Mouse (Mus musculus): ENCODE measurements at regions not wholly inside any gene's neighbourhood (a gene's known extent, or its start where the extent isn't known, plus 50 kb on each side); places are given as distances from the start of the nearest gene placed in this dataset.

DNA sequence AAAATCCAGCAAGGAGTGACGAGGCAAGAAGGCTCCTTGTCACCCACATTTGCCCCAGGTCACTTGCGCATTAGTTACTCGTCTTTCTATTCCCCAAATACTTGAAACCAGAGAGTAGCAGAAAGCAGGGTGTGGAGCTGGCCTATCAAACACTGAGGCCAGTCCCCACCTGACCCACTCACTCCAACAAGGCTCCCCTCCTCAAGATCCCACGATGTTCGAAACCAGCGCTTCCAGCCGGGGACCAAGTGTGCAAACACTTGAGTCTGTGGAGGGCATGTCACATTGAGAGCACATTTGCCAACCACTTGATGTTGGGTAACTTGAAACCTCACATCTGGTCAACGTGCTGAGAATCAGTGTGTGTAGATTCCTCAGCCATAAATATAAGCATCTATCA is 148.4 kb upstream of the Sdk2 start:
- no peak for DNase-seq (ENCODE audit: low spot score)

DNA sequence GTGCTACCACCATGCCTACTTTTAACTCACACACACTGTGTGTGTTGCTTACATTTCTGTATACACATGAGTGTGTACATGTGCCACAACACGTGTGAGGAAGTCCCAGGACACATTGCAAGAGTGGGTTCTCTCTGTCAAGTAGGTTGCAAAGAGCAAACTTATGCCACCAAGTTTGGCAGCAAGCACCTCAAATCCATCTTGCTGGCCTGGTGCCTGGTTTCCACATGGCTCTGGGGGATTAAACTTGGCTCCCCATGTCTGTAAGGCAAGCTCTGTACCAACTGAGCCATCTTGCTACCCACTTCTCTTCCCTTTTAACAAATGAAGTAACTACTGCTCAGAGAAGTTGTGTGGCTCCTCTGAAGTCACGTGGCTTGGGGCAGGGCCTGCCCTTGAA is 145.3 kb upstream of the Sdk2 start:
- DNase-seq (ENCODE audit: low spot score) = no peak

DNA sequence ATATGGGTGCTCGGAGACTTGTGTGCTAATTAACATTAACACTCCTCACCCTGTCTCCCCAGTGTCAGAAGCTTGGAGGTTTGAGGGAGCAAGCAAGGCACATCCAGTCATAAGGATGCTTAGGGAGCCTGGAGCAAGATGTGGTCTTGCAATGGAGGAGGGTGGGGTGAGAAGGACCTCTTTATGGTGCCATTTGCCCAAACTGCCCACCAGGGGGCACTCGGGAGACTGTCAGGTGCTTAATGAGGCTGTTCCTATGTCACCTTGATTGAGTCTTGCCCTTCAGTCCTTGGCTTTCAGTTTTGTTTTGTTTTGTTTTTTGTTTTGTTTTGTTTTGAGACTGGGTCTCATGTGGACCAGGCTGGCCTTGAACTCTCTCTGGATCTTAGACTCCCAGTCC is 138.3 kb upstream of the Sdk2 start:
- DNase-seq (ENCODE audit: low spot score) = peak; percentile 35

DNA sequence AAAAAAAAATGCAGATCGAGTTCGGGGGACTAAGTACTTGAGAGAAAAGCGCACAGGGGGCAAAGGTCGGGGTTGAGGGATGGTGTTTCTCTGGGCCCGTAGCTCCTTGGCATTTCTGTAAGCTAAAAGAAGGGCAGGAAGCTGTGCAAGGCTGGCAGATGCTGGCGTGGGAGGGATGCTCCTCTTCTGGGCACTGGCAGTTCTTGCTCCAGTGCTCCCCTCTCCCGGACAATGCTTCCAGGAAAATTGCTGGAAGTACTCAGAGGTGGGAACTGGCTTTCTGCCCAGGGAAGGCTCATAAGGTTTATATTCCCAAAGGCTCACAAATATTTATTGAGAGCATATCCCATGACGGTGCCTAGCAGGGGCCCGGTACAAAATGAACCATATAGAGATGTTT is 136.6 kb upstream of the Sdk2 start:
- DNase-seq (ENCODE audit: low spot score) = no peak

DNA sequence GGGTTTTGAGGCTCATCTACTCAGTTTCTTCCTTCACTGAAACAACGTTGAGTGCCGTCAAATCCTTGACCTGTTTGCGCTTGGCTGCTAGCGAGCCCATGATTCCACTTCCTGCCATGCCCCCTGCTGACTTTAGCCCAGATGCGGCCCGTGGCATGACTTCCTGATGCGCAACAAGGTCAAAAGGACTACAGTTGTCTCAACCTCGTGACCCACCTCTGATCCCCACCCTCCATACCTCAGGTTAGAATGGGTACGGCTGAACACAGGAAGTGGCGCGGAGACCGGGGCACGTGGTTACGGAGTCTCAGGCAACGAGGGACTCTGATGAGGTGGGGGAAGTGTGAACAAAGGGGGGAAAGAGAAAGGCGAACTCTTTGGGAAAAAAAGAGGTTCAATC is 135.6 kb upstream of the Sdk2 start:
- DNase-seq (ENCODE audit: low spot score) = no peak

DNA sequence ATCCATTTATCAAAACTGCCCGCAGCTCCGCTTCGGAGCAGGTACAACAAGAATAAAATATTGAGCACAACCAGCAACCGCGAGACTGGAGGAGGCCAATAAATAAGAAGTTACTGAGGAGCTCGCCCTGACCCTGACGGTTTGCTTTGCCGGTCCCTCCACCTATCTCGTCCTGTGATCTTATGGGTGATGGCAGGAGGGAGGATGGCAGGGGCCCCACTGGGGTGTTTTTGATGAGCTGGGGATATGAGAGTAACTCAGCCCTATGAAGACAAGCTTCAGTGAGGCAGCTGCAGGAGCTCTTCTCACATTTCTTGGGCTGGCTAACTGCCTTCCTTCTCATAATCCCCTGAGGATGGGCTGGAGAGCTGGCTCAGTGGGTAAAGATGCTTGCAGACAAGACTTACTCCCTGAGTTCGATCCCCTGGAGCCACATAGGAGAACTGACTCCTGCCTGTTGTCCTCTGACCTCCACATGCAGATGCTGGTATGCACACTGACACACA is 132.3 kb upstream of the Sdk2 start:
- DNase-seq (ENCODE audit: low spot score) = no peak

DNA sequence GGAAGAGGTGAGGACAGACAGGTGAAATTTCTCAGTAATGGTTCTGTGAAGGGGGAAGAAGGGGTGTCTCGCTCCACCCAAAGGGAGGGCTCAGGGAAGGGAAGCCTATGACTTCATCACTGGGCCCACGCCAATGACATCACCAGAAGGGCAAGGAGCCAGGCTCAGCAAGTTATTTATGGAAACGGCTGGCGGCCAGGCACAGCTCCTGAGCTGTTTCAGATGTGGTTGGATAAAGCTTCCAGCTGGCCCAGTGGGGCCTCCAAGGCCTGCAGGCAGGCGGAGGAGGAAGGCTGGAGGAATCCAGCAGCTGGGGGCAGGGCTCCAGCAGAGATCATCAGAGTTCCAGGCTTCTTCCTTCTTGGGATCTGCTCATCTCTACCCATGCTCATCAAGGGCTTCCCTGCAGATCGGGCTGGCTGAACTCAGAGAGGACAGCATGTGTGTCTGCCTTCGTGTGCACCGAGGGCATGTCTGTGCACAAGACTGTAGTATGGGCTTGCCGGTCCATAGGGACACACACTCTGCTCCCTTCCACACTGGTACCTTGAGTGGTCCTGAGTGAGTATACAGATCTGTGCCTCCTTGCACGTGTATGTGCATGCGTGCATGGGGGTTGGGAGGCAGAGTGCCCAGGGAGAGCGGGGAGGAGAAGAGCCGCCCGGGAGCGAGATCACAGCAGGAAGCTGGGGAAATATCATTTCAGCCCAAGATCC is 131.6 kb upstream of the Sdk2 start:
- peak; percentile 79 for DNase-seq (ENCODE audit: low spot score)

DNA sequence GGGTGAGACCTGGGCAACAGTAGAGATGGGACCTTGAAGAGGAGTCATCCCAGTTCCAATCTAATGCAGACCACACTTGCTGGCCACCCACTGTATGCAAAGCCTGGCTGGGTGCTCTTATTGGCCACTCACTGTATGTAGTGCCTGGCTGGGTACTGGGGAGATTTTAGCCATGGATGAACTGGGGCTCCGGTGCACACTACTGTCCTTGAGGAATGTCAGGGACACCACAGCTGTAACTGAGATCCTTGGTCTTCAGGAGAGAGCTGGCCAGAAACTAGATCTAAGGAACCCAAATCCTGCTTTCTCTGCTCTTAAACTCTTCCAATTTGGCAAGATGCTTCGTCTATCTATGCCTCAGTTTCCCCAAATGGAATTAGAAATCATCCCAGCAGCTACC is 128.4 kb upstream of the Sdk2 start:
- DNase-seq (ENCODE audit: low spot score) = no peak

DNA sequence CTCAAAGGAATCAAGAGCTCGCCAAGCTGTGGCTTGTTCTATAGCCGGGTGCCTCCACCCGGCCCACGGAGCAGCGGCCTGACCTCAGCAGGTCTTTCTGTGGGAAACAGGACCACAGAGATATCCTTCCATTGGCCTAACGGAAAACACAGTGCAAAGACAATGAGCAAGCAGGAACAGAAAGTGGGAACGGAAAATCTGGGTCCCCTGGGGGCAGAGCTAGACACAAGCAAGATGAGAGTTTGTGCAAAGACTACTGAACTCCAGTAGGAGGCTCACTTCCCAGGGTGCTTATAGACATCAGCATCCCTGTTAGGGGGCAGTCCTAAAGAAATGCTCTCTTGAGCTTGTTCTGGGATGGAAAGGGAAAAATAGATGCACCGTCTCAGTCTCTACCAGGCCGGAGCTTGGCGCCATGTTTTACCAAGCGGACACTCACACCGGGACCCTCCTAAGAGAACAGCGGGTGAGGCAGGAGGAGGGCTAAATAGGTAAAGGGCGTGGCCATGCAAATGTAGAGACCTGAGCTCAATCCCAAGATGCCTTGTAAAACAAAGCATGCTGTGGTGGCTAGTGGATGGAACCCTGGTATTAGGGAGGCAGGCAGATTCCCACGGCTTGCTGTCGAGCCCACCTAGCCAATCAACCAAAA is 127.3 kb upstream of the Sdk2 start:
- no peak for DNase-seq (ENCODE audit: low spot score)

DNA sequence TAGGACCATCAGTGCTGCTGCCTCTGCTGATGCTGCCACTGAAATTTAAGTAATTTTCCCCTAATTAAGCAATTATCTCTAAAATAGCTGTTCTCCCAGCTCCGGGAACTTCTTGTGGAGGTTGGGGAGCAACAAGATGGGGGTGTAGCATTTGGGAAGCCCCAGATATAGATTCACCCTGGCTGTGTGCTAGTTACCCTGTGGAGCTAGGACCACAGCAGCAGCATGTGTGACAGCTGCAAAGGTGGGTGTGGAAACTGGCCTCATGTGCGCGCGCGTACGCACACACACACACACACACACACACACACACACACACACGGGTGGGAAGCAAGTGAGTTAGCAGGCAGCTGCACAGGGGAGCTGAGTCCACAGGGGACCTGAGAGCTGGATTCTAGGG is 126.2 kb upstream of the Sdk2 start:
- no peak for DNase-seq (ENCODE audit: low spot score)

DNA sequence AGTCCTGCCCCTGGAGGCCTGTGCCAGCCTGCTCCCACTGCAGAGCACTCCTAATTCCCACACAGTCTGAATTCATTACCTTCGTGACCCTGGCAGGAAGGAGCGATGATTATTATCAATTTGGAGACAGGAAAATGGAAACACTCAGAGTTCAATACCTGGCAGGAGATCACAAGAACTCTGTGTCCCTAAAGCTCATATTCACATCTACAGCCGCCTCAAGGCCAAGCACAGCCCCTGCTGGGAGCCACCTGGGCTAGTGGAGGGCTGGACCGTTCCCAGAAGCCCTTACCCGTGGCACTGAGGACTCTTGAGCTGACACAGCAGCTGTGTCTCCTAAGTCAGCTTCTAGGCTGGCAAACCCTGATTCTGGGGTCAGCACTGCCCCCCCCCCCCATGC is 124.8 kb upstream of the Sdk2 start:
- no peak for DNase-seq (ENCODE audit: low spot score)

DNA sequence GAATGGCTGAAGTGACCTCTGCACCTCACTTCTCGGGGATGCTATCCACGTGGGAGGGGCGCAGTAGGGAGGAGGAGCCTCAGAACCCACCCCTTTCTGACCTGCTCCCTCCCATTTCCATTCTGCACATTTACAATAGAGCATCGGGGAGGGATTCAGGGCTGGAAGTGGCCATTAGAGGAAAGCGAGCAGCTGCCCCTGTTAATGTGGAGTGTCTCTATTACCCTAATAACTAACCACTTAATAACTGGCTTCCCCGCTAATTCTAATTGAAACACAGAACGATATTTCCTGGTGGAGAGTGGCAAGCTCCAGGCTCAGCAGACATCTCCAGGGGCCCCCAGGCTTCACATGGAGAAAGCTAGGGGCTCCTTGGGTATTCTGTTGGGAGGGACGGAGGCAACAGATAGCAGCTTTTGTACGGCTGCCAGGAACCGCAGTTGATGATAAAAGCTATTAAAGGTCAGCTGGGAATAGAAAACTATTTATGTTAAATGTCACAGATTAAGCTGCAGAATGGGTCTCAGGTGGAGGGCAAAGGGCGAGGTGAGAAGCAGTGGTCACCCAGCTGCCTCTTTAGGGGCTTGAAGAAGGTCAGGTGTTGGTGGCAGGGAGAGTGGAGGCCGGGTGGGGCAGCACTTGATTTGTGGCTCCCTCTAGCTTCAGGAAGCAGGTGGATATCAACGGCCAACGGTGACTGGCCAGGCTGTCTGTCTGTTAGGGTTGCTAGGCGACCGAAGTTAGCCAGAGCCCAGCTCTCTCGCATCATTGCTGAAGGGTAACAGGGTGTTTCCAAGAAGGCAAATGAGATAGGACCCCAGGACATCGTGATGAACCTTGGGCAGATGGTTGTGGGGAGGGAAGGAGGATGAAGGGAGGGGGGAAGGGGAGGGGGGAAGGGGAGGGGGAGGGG is 118.4 kb upstream of the Sdk2 start:
- peak; percentile 15 for DNase-seq (ENCODE audit: low spot score)

DNA sequence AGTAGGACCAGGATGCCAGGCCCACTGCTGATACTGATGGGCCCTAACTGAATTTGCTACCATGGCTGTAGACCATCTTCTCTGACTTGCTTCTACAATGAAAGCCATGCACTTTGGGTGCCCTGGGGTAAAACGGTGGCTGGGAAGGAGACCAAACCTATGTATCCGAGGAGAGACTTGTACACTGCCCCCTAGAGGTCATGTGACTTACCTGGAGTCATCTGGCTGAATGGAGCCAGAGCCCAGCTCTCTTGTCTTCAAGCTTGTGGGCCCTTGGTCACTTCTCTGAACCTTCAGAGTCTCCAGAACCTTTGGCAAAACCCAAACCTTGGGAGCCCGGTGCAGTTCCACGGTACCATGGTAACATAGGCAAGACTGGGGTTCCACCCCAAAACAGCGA is 117.6 kb upstream of the Sdk2 start:
- DNase-seq (ENCODE audit: low spot score) = no peak

DNA sequence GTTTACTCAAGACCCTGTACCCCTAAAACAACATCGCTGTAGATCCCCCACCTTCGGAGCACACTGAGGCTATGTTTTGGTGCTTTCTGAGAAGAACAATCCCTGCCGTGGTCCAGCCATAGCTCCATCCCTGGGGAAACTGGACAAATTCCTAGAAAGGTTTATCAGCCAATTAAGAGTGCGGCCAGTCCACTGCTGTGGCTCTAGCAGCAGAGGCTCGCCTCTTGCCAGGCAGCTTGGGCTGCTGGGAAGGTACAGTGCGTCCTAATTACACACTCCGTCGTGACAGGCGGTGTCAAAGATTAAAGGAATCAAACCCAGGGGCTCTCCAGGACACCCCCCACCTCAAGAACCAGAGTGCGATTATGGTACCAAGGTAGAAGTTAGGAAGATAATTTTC is 116.4 kb upstream of the Sdk2 start:
- no peak for DNase-seq (ENCODE audit: low spot score)

DNA sequence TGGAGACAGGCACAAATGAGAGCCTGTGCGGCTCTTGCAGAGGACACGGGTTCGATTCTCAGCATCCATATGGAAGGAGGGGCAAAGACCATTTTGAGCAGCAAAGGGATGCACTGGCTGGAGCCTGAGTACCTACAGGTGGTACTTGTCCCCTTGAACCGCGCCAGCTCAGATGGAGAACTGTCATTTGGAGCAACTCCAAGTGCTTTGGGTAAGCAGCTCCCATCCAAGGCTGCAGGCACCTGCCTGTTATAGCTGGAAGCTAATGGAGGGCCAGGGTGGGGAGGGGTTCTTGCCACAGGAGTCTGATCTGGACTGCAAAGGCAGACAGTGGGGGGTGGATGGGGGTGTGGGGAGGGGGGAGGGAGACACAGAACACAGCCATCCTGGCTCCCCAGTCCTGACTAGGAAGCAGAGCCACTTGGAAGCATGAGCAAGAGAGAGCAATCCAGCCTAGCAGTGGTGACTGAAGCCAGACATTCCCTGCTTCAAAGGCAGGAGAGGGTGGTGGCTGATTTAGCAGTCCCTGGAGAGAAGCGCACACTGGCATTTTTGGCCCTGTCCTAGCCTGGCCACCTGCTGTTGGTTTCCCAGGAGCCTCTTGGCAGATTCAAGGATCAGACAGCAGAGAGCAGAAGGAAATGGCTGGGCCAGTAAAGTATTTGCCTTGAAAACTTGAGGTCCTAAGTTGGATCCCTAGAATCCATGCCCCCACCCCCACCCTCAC is 112.1 kb upstream of the Sdk2 start:
- no peak for DNase-seq (ENCODE audit: low spot score)

DNA sequence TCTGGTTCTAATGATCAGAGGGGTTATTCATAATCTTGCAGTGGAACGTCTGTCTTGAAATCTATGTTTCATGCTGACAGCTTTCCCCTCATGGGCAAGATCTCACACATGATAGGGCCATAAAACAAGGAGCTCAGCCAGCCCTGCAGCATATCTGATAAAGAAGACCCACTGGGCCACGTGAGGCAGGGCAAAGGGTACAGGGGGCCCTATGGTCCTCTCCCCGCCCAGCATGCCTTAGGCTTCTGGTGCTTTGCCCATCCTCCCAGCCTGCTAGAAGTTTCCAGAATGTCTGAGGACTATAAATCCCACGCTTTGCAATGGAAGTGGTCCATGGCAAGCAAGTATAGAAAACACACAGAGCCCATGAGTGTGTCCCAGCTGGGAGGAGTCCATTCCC is 110.9 kb upstream of the Sdk2 start:
- DNase-seq (ENCODE audit: low spot score) = no peak

DNA sequence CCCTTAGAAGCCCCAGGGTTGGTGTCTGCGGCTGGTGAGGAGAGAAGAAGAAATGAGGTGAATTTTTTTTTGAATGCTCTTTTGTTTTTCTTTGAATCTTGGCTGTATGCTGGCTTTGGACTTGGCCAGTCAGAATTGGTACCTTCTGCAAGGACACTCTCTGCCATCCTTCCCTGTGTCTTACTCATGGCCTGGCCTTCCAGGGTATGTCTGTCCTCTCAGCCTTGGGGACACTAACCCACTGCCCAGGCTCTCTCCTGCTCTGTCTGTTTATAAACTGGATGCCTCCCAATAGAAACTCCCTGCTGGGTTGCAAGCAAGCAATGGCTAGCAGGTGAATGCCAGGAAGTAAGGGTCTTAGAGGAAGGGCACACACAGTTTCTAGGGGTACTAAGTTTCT is 110.4 kb upstream of the Sdk2 start:
- no peak for DNase-seq (ENCODE audit: low spot score)

DNA sequence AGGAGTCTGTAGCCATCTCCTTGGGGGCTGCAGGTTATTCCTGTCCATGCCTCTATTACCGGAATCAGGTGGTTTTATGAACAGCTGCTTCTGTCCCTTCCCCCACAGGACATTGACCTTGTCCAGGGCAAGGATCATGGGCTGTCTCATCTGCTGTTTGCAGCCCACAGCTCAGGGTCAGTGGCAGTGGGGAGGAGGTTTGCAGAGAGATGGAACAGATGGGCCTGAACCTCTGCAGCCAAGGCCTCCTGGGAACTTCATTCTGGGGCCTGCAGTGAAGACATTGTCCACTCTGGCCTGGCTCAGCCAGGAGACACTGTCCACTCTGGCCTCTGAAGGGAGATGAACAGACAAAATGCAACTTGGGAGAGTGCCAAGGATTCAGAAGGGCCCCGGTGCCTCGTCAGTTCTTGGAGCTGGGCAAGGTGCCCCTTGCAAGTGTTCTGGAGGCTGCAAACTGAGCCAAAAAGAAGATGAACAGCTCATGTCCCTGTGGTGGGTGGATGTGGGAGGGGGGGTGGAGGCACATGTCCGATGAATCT is 109.9 kb upstream of the Sdk2 start:
- DNase-seq (ENCODE audit: low spot score) = no peak

DNA sequence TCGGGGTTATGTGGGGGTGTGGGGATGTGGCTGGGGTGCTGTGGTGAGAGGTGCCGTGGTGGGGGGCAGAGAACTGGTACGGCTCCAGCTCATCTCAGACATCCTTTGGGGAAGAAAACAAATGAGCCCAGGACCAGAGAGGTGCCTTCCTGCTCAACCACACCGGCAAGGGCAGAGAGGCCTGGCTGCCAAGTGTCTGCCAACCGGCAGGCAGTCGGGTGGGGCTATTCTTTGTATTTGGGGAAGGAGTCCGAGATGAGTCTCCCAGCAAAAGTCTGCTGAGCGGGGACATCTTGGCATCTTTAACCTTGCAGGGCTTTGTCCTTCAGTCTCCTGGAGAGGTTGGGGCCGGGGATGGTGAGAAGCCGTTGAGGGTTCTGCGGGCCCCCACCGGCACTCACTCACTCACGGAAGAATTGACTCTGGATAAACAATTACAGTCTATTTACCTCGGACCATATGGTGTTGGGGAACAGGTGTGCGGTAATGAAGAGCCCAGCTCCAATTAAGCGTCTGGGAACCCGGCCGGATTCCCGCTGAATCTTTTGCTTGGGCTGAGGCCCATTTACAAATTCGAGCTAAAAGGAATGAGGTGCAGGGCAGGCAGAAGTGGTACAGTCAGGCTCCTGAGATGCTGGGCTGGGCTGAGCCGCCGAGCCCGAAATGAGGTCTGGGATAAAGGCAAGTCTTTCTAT is 108.7 kb upstream of the Sdk2 start:
- DNase-seq (ENCODE audit: low spot score) = no peak

DNA sequence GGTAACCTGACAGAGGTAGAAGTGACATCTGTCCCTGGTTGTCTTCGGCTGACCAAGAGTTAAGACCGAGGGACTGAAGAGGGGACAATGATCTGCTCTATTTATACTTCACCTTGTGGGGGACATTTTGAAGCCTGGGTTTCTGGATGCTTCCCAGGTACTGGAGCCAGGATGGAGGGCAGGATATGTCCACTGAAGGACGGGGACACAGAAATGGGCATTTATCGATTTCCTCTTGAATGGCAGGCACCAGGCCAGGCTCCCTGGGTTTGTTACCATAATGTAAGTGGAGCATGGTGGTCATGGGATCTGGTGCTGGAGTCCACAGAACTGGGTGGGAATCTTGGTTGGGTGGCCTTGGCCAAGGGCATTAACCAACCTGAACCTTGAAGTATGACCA is 108.0 kb upstream of the Sdk2 start:
- DNase-seq (ENCODE audit: low spot score) = no peak

DNA sequence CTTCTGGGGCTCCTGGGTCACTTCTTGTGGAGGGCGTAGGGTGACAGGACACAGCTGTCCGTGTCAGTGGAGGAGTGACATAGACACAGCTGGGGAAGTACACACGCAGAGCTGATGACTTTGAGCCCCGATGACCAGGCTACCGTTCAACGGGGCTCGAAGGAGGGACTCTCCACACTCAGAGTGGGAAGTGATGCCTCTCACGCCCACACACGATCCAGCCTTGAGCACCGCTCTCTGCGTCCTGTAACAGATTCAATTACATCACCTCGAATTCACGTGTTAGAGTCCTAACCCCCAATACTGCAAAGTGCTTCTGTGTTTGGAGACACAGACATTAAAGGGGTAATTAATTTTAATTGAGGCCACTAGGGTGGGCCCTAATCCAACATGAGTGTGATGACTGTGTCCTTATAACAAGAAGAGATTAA is 101.4 kb upstream of the Sdk2 start:
- DNase-seq (ENCODE audit: low spot score) = no peak

Measured in urinary bladder, postnatal 25 days (tissue).